ENCODE assay signal across 10 mouse cellular contexts in genomic region chr17:34383212-34383611, GRCm38 (mm10). TPM values are rescaled to one million over a fixed set of nuclear protein-coding genes. Genes with fewer than 3 reads are reported as not detected.
DNase-seq lines count a peak whose midpoint lies in the region; TF ChIP-seq lines count a peak whose summit lies in the region.
"Had no signal": no experiment of that assay in that cellular context is flagged by ENCODE, and none has a peak within 500 bp of the region (broad histone marks: within the 10 kb centered on the region; RNA-seq: fewer than 3 reads in every experiment).

No protein-coding gene starts in this region.

- H3K36me3 ChIP-seq in E14TG2a.4 (ENCODE audit: insufficient read depth, low read length) = no peaks in the 10 kb centered on the region
- H3K36me3 ChIP-seq: kidney, embryonic 15.5 days had no signal

- no peaks in the 10 kb centered on the region for H3K9me3 ChIP-seq in E14TG2a.4 (ENCODE audit: low read length)
- H3K9me3 ChIP-seq: kidney, embryonic 15.5 days had no signal

- H3K4me3 ChIP-seq in E14TG2a.4 (replicated peaks; ENCODE audit: low read length) = no peak overlapping the region
- H3K4me3 ChIP-seq: kidney, embryonic 15.5 days had no signal

- peak; percentile 56 to 60 for DNase-seq in kidney, postnatal 4 days
- DNase-seq in kidney, postnatal 14 days = no peak
- peak; percentile 66 for DNase-seq in R1 (ENCODE audit: low read depth, low spot score)
- DNase-seq in spleen, postnatal 4 days (ENCODE audit: low spot score in 2 of 2) = peak; percentile 55 to 81
- DNase-seq in layer of hippocampus, postnatal 14 days (ENCODE audit: low spot score in 2 of 2) = no peak
- no peak for DNase-seq in adrenal gland, adult 8-10 months
- DNase-seq: gastrocnemius, postnatal 10 days; lung, adult 18-20 months had no signal

- peak; percentile 96 for TF ChIP-seq CTCF in E14TG2a.4 (conservative IDR thresholded peaks at IDR 0.05; ENCODE audit: low read length)

- H3K4me1 ChIP-seq in E14TG2a.4 (replicated peaks; ENCODE audit: low read depth, low read length) = peaks cover 25% of the 10 kb centered on the region
- H3K4me1 ChIP-seq: kidney, embryonic 15.5 days had no signal

- H3K27me3 ChIP-seq in E14TG2a.4 (ENCODE audit: insufficient read depth, low read length) = peaks cover 18% of the 10 kb centered on the region
- H3K27me3 ChIP-seq: kidney, embryonic 15.5 days had no signal

RNA-seq across cellular contexts. Expression of gene Btnl1, which starts 6.3 kb away (rescaled TPM):
- total RNA-seq in layer of hippocampus, postnatal 14 days (2021) = not detected
- not detected for total RNA-seq in adrenal gland, adult 8-10 months (2022)
- total RNA-seq: gastrocnemius, postnatal 10 days had no signal

RNA-seq across cellular contexts. Expression of gene BC051142, which starts 15.4 kb away (rescaled TPM):
- total RNA-seq in layer of hippocampus, postnatal 14 days (2021) = 1 to 10 TPM; 4.8 to 8.2 TPM
- total RNA-seq in adrenal gland, adult 8-10 months (2022) = 1 to 10 TPM; 1.7 to 8.6 (median 5.6) TPM

RNA-seq across cellular contexts. Expression of gene Btnl2, which starts 28.6 kb away (rescaled TPM):
- total RNA-seq in layer of hippocampus, postnatal 14 days (2021) = under 1 TPM; 0.48 to 0.74 TPM
- under 1 TPM; 0.40 to 0.90 (median 0.57) TPM for total RNA-seq in adrenal gland, adult 8-10 months (2022)

RNA-seq across cellular contexts. Expression of gene H2-Eb2, which starts 57.7 kb away (rescaled TPM):
- total RNA-seq in layer of hippocampus, postnatal 14 days (2021) = not detected
- not detected for total RNA-seq in adrenal gland, adult 8-10 months (2022)
- total RNA-seq: gastrocnemius, postnatal 10 days had no signal

Comparison
In these comparisons a context has a peak if more than half of its experiments do, and no peak if none do; other contexts are left out.
1. DNase-seq: peak in kidney, postnatal 4 days (2 of 2), R1 (single experiment) and spleen, postnatal 4 days (2 of 2); none in kidney, postnatal 14 days (single experiment), layer of hippocampus, postnatal 14 days (0 of 2) and adrenal gland, adult 8-10 months (single experiment).